Mouse (Mus musculus) stomach, postnatal 0 days (tissue): ENCODE data around the gene Eps8. TPM values are rescaled to one million over a fixed set of nuclear protein-coding genes. Genes with fewer than 3 reads are reported as not detected.

Source experiments
- ATAC-seq: fragments of 200-750 bp; cut with Nextera tagmentation; 2 replicates; pipeline ENCODE4 v1.8.0; 2017; ENCODE audit not compliant: low FRiP score, low TSS enrichment
- DNase-seq: peaks from one replicate; pipeline ENCODE4 v3.0.0-alpha.2; 2016; ENCODE audit warnings: low spot score
- H3K27ac ChIP-seq: fragments of 300-500 bp; sonication (generic); replicated peaks from 2 replicates; pipeline ENCODE4 v1.5.1; 2014; ENCODE audit warnings: mild to moderate bottlenecking, control low read depth
- H3K27me3 ChIP-seq: fragments of 300-500 bp; sonication (generic); 2 replicates; pipeline ENCODE4 v1.6.1; 2014; ENCODE audit warnings: low read length; ENCODE audit not compliant: control insufficient read depth, insufficient read depth
- H3K36me3 ChIP-seq: fragments of 300-500 bp; sonication (generic); 2 replicates; pipeline ENCODE4 v1.6.1; 2014; ENCODE audit warnings: low read length, mixed read lengths; ENCODE audit not compliant: control insufficient read depth, insufficient read depth
- H3K4me1 ChIP-seq: fragments of 300-500 bp; sonication (generic); replicated peaks from 2 replicates; pipeline ENCODE4 v1.6.1; 2014; ENCODE audit warnings: antibody characterized with exemption; ENCODE audit not compliant: control insufficient read depth, insufficient read depth
- H3K4me2 ChIP-seq: fragments of 300-500 bp; sonication (generic); replicated peaks from 2 replicates; pipeline ENCODE4 v1.6.1; 2014; ENCODE audit warnings: low read depth, mild to moderate bottlenecking, control low read depth, moderate library complexity
- H3K4me3 ChIP-seq: fragments of 300-500 bp; sonication (generic); 2 replicates; pipeline ENCODE4 v1.5.1; 2014; ENCODE audit warnings: low read depth, low read length, control low read depth
- H3K9ac ChIP-seq: fragments of 300-500 bp; sonication (generic); 2 replicates; pipeline ENCODE4 v1.6.1; 2014; ENCODE audit warnings: mild to moderate bottlenecking, low read length, control low read depth, mixed read lengths
- H3K9me3 ChIP-seq: fragments of 300-500 bp; sonication (generic); 2 replicates; pipeline ENCODE4 v1.6.1; 2016; ENCODE audit warnings: low read length; ENCODE audit not compliant: control insufficient read depth
- CTCF ChIP-seq: IDR thresholded peaks from 2 replicates; pipeline ENCODE4 v1.5.1; 2016; ENCODE audit warnings: antibody characterized with exemption, low read depth, mild to moderate bottlenecking, moderate library complexity
- EP300 ChIP-seq: optimal IDR thresholded peaks from 2 replicates; pipeline ENCODE3; 2016; ENCODE audit warnings: antibody characterized with exemption
- WGBS: fragments of 180-500 bp; shearing (Covaris S2); extraction: QIAGEN DNeasy Blood & Tissue Kit; methylation state at CpG from one replicate; pipeline ENCODE4 v1.1.7; 2014; 5-methylcytosine and 5-hydroxymethylcytosine counted together
- polyA plus RNA-seq: library from polyadenylated mRNA; unstranded; fragments of >200 nt; fragmentation: Nextera tagmentation; extraction: Ambion mirVana; gene quantifications from 2 replicates; pipeline ENCODE4 v1.2.1, GENCODE M21; 2015

Gene Eps8
- polyA plus RNA-seq, 1 experiment from 2014 or later: 23.1 TPM

DNA sequence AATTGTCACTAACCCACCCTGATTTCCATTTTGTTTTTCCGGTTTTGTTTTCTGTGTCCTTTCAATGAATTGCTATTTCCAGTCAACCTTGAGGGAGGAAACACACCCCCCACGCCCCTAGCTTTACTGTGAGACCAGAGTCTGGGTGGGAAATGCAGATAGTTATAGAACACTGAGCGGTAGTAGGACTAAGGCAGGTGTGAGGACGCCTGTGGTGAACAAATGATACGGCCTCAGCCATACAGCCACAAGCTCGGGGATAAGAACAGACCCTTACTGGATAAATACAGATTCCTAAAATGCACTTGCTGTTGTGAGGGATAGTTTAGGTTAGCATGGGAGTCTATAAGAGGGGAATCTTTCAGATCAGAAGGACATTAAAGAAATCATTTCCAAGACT lies 114.3 kb downstream of the Eps8 start:
- Histone ChIP-seq H3K4me3 (no peak overlapping the region), H3K27ac (peak overlapping the region; percentile 84), H3K27me3 (no peaks in the 10 kb centered on the region), H3K4me1 (no peaks in the 10 kb centered on the region; the same call in 1 of the 2 replicates), H3K9me3 (no peaks in the 10 kb centered on the region), H3K9ac (no peak overlapping the region), H3K4me2 (no peak overlapping the region), H3K36me3 (no peaks in the 10 kb centered on the region)
- 70% methylated on average over 6 of the region's 6 CpGs for WGBS
- DNase-seq (no peak), ATAC-seq (0 out of 2 replicates have a peak, but pooled peaks have one; percentile 14)
- TF ChIP-seq CTCF (no peak), EP300 (no peak)

GRCm38 (mm10) chr6:137539219-137539618 lies 115.5 kb downstream of the Eps8 start:
- H3K9me3 ChIP-seq: no peaks in the 10 kb centered on the region
- no peak overlapping the region for H3K4me3 ChIP-seq
- no peak overlapping the region for H3K4me2 ChIP-seq
- no peaks in the 10 kb centered on the region; the same call in 1 of the 2 replicates for H3K4me1 ChIP-seq
- TF ChIP-seq CTCF (no peak), EP300 (no peak)
- no peaks in the 10 kb centered on the region for H3K27me3 ChIP-seq
- ATAC-seq: no peak
- no peak overlapping the region for H3K9ac ChIP-seq
- 48% methylated on average over 7 of the region's 7 CpGs for WGBS
- DNase-seq: no peak
- no peak overlapping the region for H3K27ac ChIP-seq
- no peaks in the 10 kb centered on the region for H3K36me3 ChIP-seq

DNA sequence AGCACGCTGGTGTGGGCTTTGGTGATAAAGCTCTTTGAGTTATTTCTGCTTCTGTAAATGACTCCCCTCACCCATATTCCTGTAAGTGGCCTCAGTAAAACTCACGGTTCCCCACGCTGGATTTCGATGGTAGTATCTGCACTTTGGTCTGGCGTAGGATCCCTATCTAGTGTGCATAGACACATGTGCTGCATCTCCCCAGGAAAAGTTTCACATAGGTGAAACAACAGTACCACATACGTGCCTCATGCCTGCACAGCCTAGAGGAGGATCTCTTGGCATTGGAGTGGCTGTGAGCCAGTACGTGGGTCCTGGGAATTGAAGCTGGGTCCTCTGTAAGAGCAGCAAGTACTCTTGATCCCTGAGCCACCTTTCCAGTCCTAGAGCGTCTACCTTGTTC lies 121.9 kb downstream of the Eps8 start:
- no peak overlapping the region for H3K4me2 ChIP-seq
- H3K27ac ChIP-seq: no peak overlapping the region
- no peak overlapping the region for H3K9ac ChIP-seq
- H3K36me3 ChIP-seq: no peaks in the 10 kb centered on the region
- 91% methylated on average over 8 of the region's 8 CpGs for WGBS
- no peak for ATAC-seq
- H3K4me1 ChIP-seq: no peaks in the 10 kb centered on the region
- DNase-seq: no peak
- H3K27me3 ChIP-seq: no peaks in the 10 kb centered on the region
- H3K9me3 ChIP-seq: no peaks in the 10 kb centered on the region
- no peak overlapping the region for H3K4me3 ChIP-seq
- TF ChIP-seq CTCF: no peak
- no peak for TF ChIP-seq EP300

DNA sequence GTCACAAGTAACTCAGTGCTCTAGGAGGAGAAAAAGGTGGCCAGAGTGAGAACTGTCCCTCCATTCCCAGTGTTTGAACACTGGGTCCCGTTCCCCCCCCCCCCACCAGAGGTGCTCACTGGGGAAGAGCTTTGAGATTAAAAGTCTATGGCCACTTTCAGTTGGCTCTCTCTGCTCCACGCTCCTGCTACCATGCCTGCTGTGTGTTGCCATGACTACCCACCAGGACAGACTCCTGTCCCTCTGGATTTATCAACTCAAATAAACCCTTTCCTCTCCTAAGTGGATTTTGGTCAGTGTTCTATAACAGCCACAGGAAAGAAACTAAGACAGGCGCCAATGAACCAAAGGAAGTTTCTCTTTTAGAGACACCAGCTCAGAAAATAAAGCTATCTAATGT lies 128.9 kb downstream of the Eps8 start:
- ATAC-seq (no peak), DNase-seq (no peak)
- no peak for TF ChIP-seq CTCF
- no peak for TF ChIP-seq EP300
- Histone ChIP-seq H3K27ac (no peak overlapping the region), H3K4me3 (no peak overlapping the region), H3K4me2 (no peak overlapping the region), H3K27me3 (no peaks in the 10 kb centered on the region), H3K36me3 (no peaks in the 10 kb centered on the region; the same call in 1 of the 2 replicates), H3K9me3 (no peaks in the 10 kb centered on the region), H3K4me1 (no peaks in the 10 kb centered on the region), H3K9ac (no peak overlapping the region)
- WGBS: 55% methylated on average over 3 of the region's 3 CpGs

GRCm38 (mm10) chr6:137520343-137520704 lies 134.4 kb downstream of the Eps8 start:
- TF ChIP-seq EP300 (no peak), CTCF (no peak)
- no peaks in the 10 kb centered on the region; the same call in 1 of the 2 replicates for H3K36me3 ChIP-seq
- no peak overlapping the region for H3K4me2 ChIP-seq
- no peak overlapping the region for H3K9ac ChIP-seq
- H3K27me3 ChIP-seq: no peaks in the 10 kb centered on the region
- 53% methylated on average over 8 of the region's 8 CpGs for WGBS
- H3K9me3 ChIP-seq: no peaks in the 10 kb centered on the region
- no peak for ATAC-seq
- no peak for DNase-seq
- no peak overlapping the region for H3K4me3 ChIP-seq
- no peak overlapping the region for H3K27ac ChIP-seq
- no peaks in the 10 kb centered on the region for H3K4me1 ChIP-seq

GRCm38 (mm10) chr6:137519529-137520342 lies 134.9 kb downstream of the Eps8 start:
- no peak for DNase-seq
- 45% methylated on average over 11 of the region's 11 CpGs for WGBS

More at GRCm38 (mm10) chr6:137519529-137520342, 134.9 kb downstream of the Eps8 start:
- no peak for TF ChIP-seq EP300
- no peak overlapping the region for H3K4me2 ChIP-seq
- H3K36me3 ChIP-seq: no peaks in the 10 kb centered on the region; the same call in 1 of the 2 replicates
- no peak overlapping the region for H3K4me3 ChIP-seq
- H3K9ac ChIP-seq: no peak overlapping the region
- H3K9me3 ChIP-seq: no peaks in the 10 kb centered on the region
- H3K4me1 ChIP-seq: no peaks in the 10 kb centered on the region
- no peaks in the 10 kb centered on the region for H3K27me3 ChIP-seq
- peak; percentile 53; the same call in 1 of the 2 replicates for ATAC-seq
- no peak overlapping the region for H3K27ac ChIP-seq
